In the genomic region with DNA sequence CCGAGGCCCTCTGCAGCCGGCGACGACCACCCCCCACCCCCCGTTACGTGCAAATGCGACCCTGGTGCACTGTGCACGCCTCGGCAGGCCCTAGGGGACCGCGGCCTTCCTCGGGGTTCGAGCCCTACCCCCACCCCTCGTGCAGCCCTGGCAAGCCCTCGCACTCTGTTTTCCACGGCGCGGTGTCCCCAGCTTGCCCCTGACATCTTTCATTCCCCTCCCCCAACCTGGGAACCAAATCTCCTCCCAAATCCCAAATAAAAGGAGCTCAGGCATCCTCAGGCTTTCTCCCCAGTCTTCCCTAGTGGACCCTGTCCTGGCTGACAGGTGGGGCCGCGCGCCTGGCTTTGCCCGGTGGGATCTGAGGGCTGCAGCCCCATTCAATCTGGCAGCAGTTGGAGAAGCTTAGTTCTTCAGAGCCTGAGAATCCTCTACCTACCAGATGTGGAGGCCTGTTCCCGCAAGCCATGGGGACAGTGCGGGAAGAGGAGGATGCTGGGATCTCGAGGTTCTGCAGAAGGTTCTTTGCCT, we compare ENCODE assay signal across 8 mouse cellular contexts. TPM values are rescaled to one million over a fixed set of nuclear protein-coding genes. Genes with fewer than 3 reads are reported as not detected.
DNase-seq lines count a peak whose midpoint lies in the region; ATAC-seq and TF ChIP-seq lines count a peak whose summit lies in the region.

A gene (minus strand): TSS at position 478 of the 531 bp plus-strand sequence.

- peak within 1 kb of the TSS; percentile 92 for H3K9ac ChIP-seq in kidney, embryonic 16.5 days (replicated peaks; ENCODE audit: low read length)
- H3K9ac ChIP-seq in limb, embryonic 14.5 days (ENCODE audit: low read depth, low read length, severe bottlenecking), result peak within 1 kb of the TSS; percentile 69

- no peaks in the 10 kb centered on the region for H3K27me3 ChIP-seq in kidney, embryonic 16.5 days (ENCODE audit: insufficient read depth, low read length)
- no peaks in the 10 kb centered on the region for H3K27me3 ChIP-seq in limb, embryonic 14.5 days (ENCODE audit: control insufficient read depth, insufficient read depth, low read length)

- peaks cover 5% of the 10 kb centered on the region; the same call in 1 of the 2 replicates for H3K9me3 ChIP-seq in kidney, embryonic 16.5 days (ENCODE audit: low read length)
- H3K9me3 ChIP-seq in limb, embryonic 14.5 days (ENCODE audit: control insufficient read depth, low read length), result no peaks in the 10 kb centered on the region

- intact Hi-C loops in heart, postnatal 36 days (cut with DNase I), result no loop called here

- ATAC-seq in kidney, embryonic 16.5 days (ENCODE audit: low FRiP score, low TSS enrichment), result peak; percentile 75
- no peak for ATAC-seq in erythroid progenitor cell, adult 5-6 weeks (replicated peaks; ENCODE audit: low FRiP score, poor library complexity, severe bottlenecking)
- ATAC-seq in limb, embryonic 14.5 days (ENCODE audit: low FRiP score, low read depth), result peak; percentile 53
- ATAC-seq in neutrophil, adult 5-6 weeks (ENCODE audit: extremely low read depth, insufficient number of reproducible peaks, low FRiP score, poor library complexity, severe bottlenecking), result no peak

- DNase-seq in kidney, postnatal 36 days, result no peak
- DNase-seq in Muller cell, postnatal 12 days (ENCODE audit: inconsistent ontology term), result peak; percentile 44
- no peak for DNase-seq in heart, postnatal 36 days
- DNase-seq in limb, embryonic 14.5 days (ENCODE audit: low spot score), result no peak
- no peak for DNase-seq in right cerebral cortex, postnatal 14 days

- peak within 1 kb of the TSS; percentile 86 for H3K4me3 ChIP-seq in kidney, embryonic 16.5 days (ENCODE audit: low read length)
- H3K4me3 ChIP-seq in limb, embryonic 14.5 days (replicated peaks; ENCODE audit: low read length), result peak within 1 kb of the TSS; percentile 69

- WGBS in kidney, embryonic 16.5 days, result under 1% methylated on average over 23 of the region's 25 CpGs
- 2% methylated on average over 12 of the region's 25 CpGs for WGBS in limb, embryonic 14.5 days

- peak within 1 kb of the TSS; percentile 85 for H3K27ac ChIP-seq in kidney, embryonic 16.5 days (ENCODE audit: low read length)
- H3K27ac ChIP-seq in limb, embryonic 14.5 days (replicated peaks; ENCODE audit: low read depth, low read length), result peak within 1 kb of the TSS; percentile 83

- H3K36me3 ChIP-seq in kidney, embryonic 16.5 days (ENCODE audit: insufficient read depth, low read length), result 0 out of 2 replicates have a peak, but pooled peaks cover 10% of the 10 kb centered on the region
- peaks cover 29% of the 10 kb centered on the region for H3K36me3 ChIP-seq in limb, embryonic 14.5 days (ENCODE audit: control insufficient read depth, insufficient read depth, low read length)

- TF ChIP-seq POLR2A in limb, embryonic 14.5 days (IDR thresholded peaks at IDR 0.05; ENCODE audit: borderline replicate concordance, extremely low read depth, insufficient read depth, insufficient read length), result no peak

- H3K4me2 ChIP-seq in kidney, embryonic 16.5 days (replicated peaks; ENCODE audit: low read depth, low read length), result peak within 1 kb of the TSS; percentile 96
- peak within 1 kb of the TSS; percentile 66 for H3K4me2 ChIP-seq in limb, embryonic 14.5 days (replicated peaks; ENCODE audit: low read depth, low read length, severe bottlenecking)

- peaks cover 40% of the 10 kb centered on the region for H3K4me1 ChIP-seq in kidney, embryonic 16.5 days (ENCODE audit: insufficient read depth, low read length)
- peaks cover 15% of the 10 kb centered on the region for H3K4me1 ChIP-seq in limb, embryonic 14.5 days (ENCODE audit: control insufficient read depth, insufficient read depth, low read length)

RNA-seq across cellular contexts. Expression of the gene that starts here (rescaled TPM):
- polyA plus RNA-seq in kidney, embryonic 16.5 days (2015; fragmentation: Nextera tagmentation; extraction: Ambion mirVana), result 26.8 and 28.3 TPM in 2 replicates
- total RNA-seq in erythroid progenitor cell, adult 5-6 weeks (2015; ENCODE audit: low replicate concordance), result 156 and 175 TPM in 2 replicates
- total RNA-seq in erythroid progenitor cell, adult 5-6 weeks (2017; ENCODE audit: low replicate concordance), result 20.0 and 35.4 TPM in 2 replicates
- 100 to 1,000 TPM in 1 of 2 experiments, 10 to 100 TPM in 1; 49.6 to 105 TPM for total RNA-seq in heart, postnatal 36 days (2021)
- polyA plus RNA-seq in limb, embryonic 14.5 days (2012; rRNA removed), result 29.6 and 45.2 TPM in 2 replicates
- polyA plus RNA-seq in limb, embryonic 14.5 days (2014; fragmentation: Nextera tagmentation; extraction: Ambion mirVana), result 25.0 and 27.7 TPM in 2 replicates
- 1,076 and 1,086 TPM in 2 replicates for total RNA-seq in neutrophil, adult 5-6 weeks (2017)

Comparison
In these comparisons a context has a peak if more than half of its experiments do, and no peak if none do; other contexts are left out.
1. ATAC-seq: peak in kidney, embryonic 16.5 days (single experiment) and limb, embryonic 14.5 days (single experiment); none in erythroid progenitor cell, adult 5-6 weeks (single experiment) and neutrophil, adult 5-6 weeks (single experiment).